Mouse (Mus musculus): ENCODE results near the gene Clec10a. TPM values are rescaled to one million over a fixed set of nuclear protein-coding genes. Genes with fewer than 3 reads are reported as not detected.

Gene Clec10a
- polyA plus RNA-seq, 2 experiments, result 0.25 to 0.76 TPM

GRCm38 (mm10) chr11:70189319-70190134 is 33.5 kb downstream of the Clec10a start:
- no peak for TF ChIP-seq EP300 (IDR thresholded peaks at IDR 0.05; ENCODE audit: low read depth)
- no peak for TF ChIP-seq CTCF (IDR thresholded peaks at IDR 0.05; ENCODE audit: low read depth)

GRCm38 (mm10) chr11:70191188-70191587 is 35.2 kb downstream of the Clec10a start:
- no peaks in the 10 kb centered on the region for H3K27me3 ChIP-seq (ENCODE audit: control insufficient read depth, insufficient read depth, low read length)
- no peak for ATAC-seq (ENCODE audit: insufficient read depth)
- no peak overlapping the region for H3K27ac ChIP-seq
- 58% methylated on average over 6 of the region's 6 CpGs for WGBS (ENCODE audit: insufficient replicate concordance)
- no peaks in the 10 kb centered on the region for H3K36me3 ChIP-seq (replicated peaks; ENCODE audit: control insufficient read depth, insufficient read depth, low read depth)
- H3K4me3 ChIP-seq (ENCODE audit: insufficient read depth in 1 of 2, low read depth in 2 of 2, low read length in 2 of 2), result no peak overlapping the region
- no peak overlapping the region for H3K9ac ChIP-seq (replicated peaks)
- no peak overlapping the region for H3K4me2 ChIP-seq (ENCODE audit: low read depth)
- TF ChIP-seq EP300 (IDR thresholded peaks at IDR 0.05; ENCODE audit: low read depth), result no peak
- no peak for TF ChIP-seq CTCF (IDR thresholded peaks at IDR 0.05; ENCODE audit: low read depth)
- no peaks in the 10 kb centered on the region for H3K9me3 ChIP-seq (ENCODE audit: control insufficient read depth, low read length)
- H3K4me1 ChIP-seq (replicated peaks; ENCODE audit: control insufficient read depth in 2 of 2, insufficient read depth in 2 of 2, low read length in 1 of 2), result no peaks in the 10 kb centered on the region
- DNase-seq (ENCODE audit: low read depth in 3 of 3, low spot score in 3 of 3), result no peak

More at GRCm38 (mm10) chr11:70189319-70190134, 33.5 kb downstream of the Clec10a start:
- Histone ChIP-seq H3K4me1 (replicated peaks; ENCODE audit: control insufficient read depth in 2 of 2, insufficient read depth in 2 of 2, low read length in 1 of 2) (no peaks in the 10 kb centered on the region), H3K36me3 (replicated peaks; ENCODE audit: control insufficient read depth, insufficient read depth, low read depth) (no peaks in the 10 kb centered on the region), H3K4me2 (ENCODE audit: low read depth) (no peak overlapping the region), H3K27me3 (ENCODE audit: control insufficient read depth, insufficient read depth, low read length) (no peaks in the 10 kb centered on the region), H3K4me3 (ENCODE audit: insufficient read depth in 1 of 2, low read depth in 2 of 2, low read length in 2 of 2) (no peak overlapping the region), H3K9me3 (ENCODE audit: control insufficient read depth, low read length) (no peaks in the 10 kb centered on the region), H3K27ac (no peak overlapping the region), H3K9ac (replicated peaks) (no peak overlapping the region)
- ATAC-seq (ENCODE audit: insufficient read depth) (no peak), DNase-seq (ENCODE audit: low read depth in 3 of 3, low spot score in 3 of 3) (no peak)
- WGBS (ENCODE audit: insufficient replicate concordance), result 78% methylated on average over 28 of the region's 28 CpGs

GRCm38 (mm10) chr11:70192157-70192556 is 36.2 kb downstream of the Clec10a start:
- no peaks in the 10 kb centered on the region for H3K27me3 ChIP-seq (ENCODE audit: control insufficient read depth, insufficient read depth, low read length)
- H3K4me2 ChIP-seq (ENCODE audit: low read depth), result no peak overlapping the region
- no peak overlapping the region for H3K9ac ChIP-seq (replicated peaks)
- no peak overlapping the region for H3K4me3 ChIP-seq (ENCODE audit: insufficient read depth in 1 of 2, low read depth in 2 of 2, low read length in 2 of 2)
- H3K36me3 ChIP-seq (replicated peaks; ENCODE audit: control insufficient read depth, insufficient read depth, low read depth), result no peaks in the 10 kb centered on the region
- ATAC-seq (ENCODE audit: insufficient read depth), result no peak
- H3K9me3 ChIP-seq (ENCODE audit: control insufficient read depth, low read length), result no peaks in the 10 kb centered on the region
- TF ChIP-seq EP300 (IDR thresholded peaks at IDR 0.05; ENCODE audit: low read depth) (no peak), CTCF (IDR thresholded peaks at IDR 0.05; ENCODE audit: low read depth) (no peak)
- H3K4me1 ChIP-seq (replicated peaks; ENCODE audit: control insufficient read depth in 2 of 2, insufficient read depth in 2 of 2, low read length in 1 of 2), result no peaks in the 10 kb centered on the region
- no peak overlapping the region for H3K27ac ChIP-seq
- 58% methylated on average over 4 of the region's 4 CpGs for WGBS (ENCODE audit: insufficient replicate concordance)
- no peak for DNase-seq (ENCODE audit: low read depth in 3 of 3, low spot score in 3 of 3)

- 51% methylated on average over 11 of the region's 11 CpGs for WGBS (ENCODE audit: insufficient replicate concordance)
- no peak for ATAC-seq (ENCODE audit: insufficient read depth)
- H3K4me3 ChIP-seq (ENCODE audit: insufficient read depth in 1 of 2, low read depth in 2 of 2, low read length in 2 of 2), result no peak overlapping the region
These were observed 37.6 kb downstream of the Clec10a start for GRCm38 (mm10) chr11:70193354-70194285.

GRCm38 (mm10) chr11:70198332-70198731 is 42.3 kb downstream of the Clec10a start:
- no peak overlapping the region for H3K27ac ChIP-seq
- H3K27me3 ChIP-seq (ENCODE audit: control insufficient read depth, insufficient read depth, low read length), result no peaks in the 10 kb centered on the region
- TF ChIP-seq EP300 (IDR thresholded peaks at IDR 0.05; ENCODE audit: low read depth), result no peak
- no peak for TF ChIP-seq CTCF (IDR thresholded peaks at IDR 0.05; ENCODE audit: low read depth)
- no peak overlapping the region for H3K9ac ChIP-seq (replicated peaks)
- H3K4me1 ChIP-seq (replicated peaks; ENCODE audit: control insufficient read depth in 2 of 2, insufficient read depth in 2 of 2, low read length in 1 of 2), result no peaks in the 10 kb centered on the region
- no peaks in the 10 kb centered on the region for H3K36me3 ChIP-seq (replicated peaks; ENCODE audit: control insufficient read depth, insufficient read depth, low read depth)
- ATAC-seq (ENCODE audit: insufficient read depth) (no peak), DNase-seq (ENCODE audit: low read depth in 3 of 3, low spot score in 3 of 3) (no peak)
- no peaks in the 10 kb centered on the region for H3K9me3 ChIP-seq (ENCODE audit: control insufficient read depth, low read length)
- no peak overlapping the region for H3K4me3 ChIP-seq (ENCODE audit: insufficient read depth in 1 of 2, low read depth in 2 of 2, low read length in 2 of 2)
- WGBS (ENCODE audit: insufficient replicate concordance), result 28% methylated on average over 3 of the region's 3 CpGs
- H3K4me2 ChIP-seq (ENCODE audit: low read depth), result no peak overlapping the region

More at GRCm38 (mm10) chr11:70193354-70194285, 37.6 kb downstream of the Clec10a start:
- Histone ChIP-seq H3K36me3 (replicated peaks; ENCODE audit: control insufficient read depth, insufficient read depth, low read depth) (no peaks in the 10 kb centered on the region), H3K27me3 (ENCODE audit: control insufficient read depth, insufficient read depth, low read length) (no peaks in the 10 kb centered on the region), H3K9me3 (ENCODE audit: control insufficient read depth, low read length) (no peaks in the 10 kb centered on the region), H3K4me2 (ENCODE audit: low read depth) (no peak overlapping the region), H3K9ac (replicated peaks) (no peak overlapping the region), H3K27ac (no peak overlapping the region), H3K4me1 (replicated peaks; ENCODE audit: control insufficient read depth in 2 of 2, insufficient read depth in 2 of 2, low read length in 1 of 2) (no peaks in the 10 kb centered on the region)
- DNase-seq (ENCODE audit: low read depth in 3 of 3, low spot score in 3 of 3), result no peak
- TF ChIP-seq CTCF (IDR thresholded peaks at IDR 0.05; ENCODE audit: low read depth), result no peak
- no peak for TF ChIP-seq EP300 (IDR thresholded peaks at IDR 0.05; ENCODE audit: low read depth)

All from liver, embryonic 14.5 days (tissue).